Mouse (Mus musculus) brain, embryonic 14.5 days (tissue): ENCODE measurements around the gene Stat4.

Experiments used
- CTCF ChIP-seq: fragments of 200-500 bp; IDR thresholded peaks from 2 replicates; pipeline ENCODE4 v1.5.1; 2012; ENCODE audit warnings: inconsistent platforms, mild to moderate bottlenecking, moderate library complexity, borderline replicate concordance; ENCODE audit not compliant: insufficient read depth, insufficient read length; ENCODE audit errors: extremely low read depth
- POLR2A ChIP-seq: fragments of 200-500 bp; IDR thresholded peaks from 2 replicates; pipeline ENCODE4 v1.6.1; 2012; ENCODE audit warnings: mild to moderate bottlenecking, inconsistent platforms, borderline replicate concordance; ENCODE audit not compliant: poor library complexity, insufficient read depth, insufficient read length, severe bottlenecking; ENCODE audit errors: extremely low read depth

DNA sequence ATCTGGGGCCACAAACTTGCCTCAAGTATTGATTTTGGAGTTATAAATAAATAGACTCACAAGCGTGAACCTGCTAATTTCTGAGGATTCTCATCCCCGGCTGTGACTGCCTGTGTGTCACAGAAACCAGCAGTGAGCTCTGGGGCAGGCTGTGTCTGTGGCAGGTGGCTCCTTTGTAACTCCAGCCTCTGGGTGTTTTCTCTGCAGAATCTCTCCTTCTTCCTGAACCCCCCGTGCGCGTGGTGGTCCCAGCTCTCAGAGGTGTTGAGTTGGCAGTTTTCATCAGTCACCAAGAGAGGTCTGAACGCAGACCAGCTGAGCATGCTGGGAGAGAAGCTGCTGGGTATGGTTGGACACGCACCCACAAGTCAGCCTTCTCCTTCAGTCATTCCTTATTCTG, 161.7 kb downstream of the Stat4 start:
- TF ChIP-seq CTCF, result no peak
- TF ChIP-seq POLR2A, result no peak
